Mouse (Mus musculus) urinary bladder, postnatal 25 days (tissue): ENCODE measurements around the gene Ccdc14.
"Not testable (repeated sequence)": the region's sequence is repeated elsewhere in the genome, so short reads cannot be mapped to it uniquely, and the experiment has no call there.

ENCODE experiments used
- DNase-seq: peaks from one replicate; pipeline ENCODE4 v3.0.0; 2022; ENCODE audit warnings: low spot score

Ccdc14 gene

GRCm38 (mm10) chr16:34690334-34691144 is at the start of gene Ccdc14:
Gene Ccdc14, plus strand, starts transcription at chr16:34690616.
- peak; percentile 81 for DNase-seq

GRCm38 (mm10) chr16:34643511-34644259 is 46.7 kb upstream of the Ccdc14 start:
- no peak for DNase-seq

GRCm38 (mm10) chr16:34649621-34650020 is 40.8 kb upstream of the Ccdc14 start, which contains the start of gene Ropn1:
Gene Ropn1, plus strand, starts transcription at chr16:34649921.
- no peak for DNase-seq

DNA sequence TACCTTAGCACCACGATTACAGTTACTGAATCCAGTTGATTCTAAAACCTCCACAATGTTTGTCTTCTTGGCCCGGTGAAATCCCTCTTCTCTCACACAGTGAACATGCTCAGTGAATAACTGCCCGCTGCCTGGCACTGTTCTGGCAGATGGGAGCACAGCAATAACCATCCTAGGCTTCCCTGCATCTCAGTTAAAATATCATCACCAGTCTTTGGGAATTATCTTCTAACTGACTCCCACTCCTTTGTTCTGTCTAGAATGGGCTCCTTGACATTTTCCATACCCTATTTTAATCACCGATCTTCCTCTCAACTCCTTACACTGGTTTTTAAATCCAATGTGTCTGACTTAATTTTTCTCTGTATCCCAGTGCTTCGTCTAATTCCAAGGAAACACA is 37.4 kb upstream of the Ccdc14 start:
- no peak for DNase-seq

- DNase-seq = not testable (repeated sequence)
Measured at GRCm38 (mm10) chr16:34657566-34657965, 32.9 kb upstream of the Ccdc14 start.

DNA sequence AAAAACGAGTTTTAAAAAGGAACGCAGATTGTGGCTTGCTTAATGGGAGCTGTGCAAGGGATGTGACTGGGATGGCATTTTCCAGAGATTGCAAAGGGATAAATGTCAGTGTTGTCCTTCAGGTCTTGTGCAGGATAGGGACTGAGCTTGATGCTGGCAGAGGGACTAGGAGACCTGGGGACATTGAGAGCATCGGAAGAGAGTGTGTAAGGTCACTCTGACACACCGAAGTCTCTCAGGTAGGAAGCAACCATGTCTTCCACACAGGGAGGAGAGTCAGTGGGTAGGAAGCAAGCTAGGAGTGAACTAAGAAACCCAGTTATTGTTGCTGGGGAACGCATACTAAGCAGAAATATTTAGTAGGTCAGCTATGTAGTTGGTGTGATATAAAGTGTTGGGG is 32.4 kb upstream of the Ccdc14 start:
- DNase-seq = no peak

- no peak for DNase-seq
Measured at GRCm38 (mm10) chr16:34658388-34658787, 32.0 kb upstream of the Ccdc14 start.

DNA sequence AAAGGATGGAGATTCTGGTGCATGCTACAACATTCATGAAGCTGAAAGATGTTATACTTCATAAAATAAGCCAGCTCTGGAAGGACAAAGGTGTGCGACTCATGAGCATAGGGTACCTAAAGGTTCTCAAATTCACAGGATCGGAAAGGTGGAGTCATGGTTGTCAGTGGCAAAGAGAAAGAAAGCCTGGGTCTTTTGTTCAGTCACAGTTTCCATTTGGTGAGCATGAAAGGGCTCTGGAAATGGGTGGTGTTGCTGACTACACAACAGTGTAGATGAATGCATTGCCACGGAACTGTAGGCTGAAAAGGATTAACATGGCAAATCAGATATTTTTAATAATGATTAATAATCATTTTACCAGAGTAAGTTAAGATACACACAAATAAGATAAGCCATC is 25.9 kb upstream of the Ccdc14 start:
- no peak for DNase-seq

GRCm38 (mm10) chr16:34667031-34667726 is 23.2 kb upstream of the Ccdc14 start:
- peak; percentile 67 for DNase-seq

DNA sequence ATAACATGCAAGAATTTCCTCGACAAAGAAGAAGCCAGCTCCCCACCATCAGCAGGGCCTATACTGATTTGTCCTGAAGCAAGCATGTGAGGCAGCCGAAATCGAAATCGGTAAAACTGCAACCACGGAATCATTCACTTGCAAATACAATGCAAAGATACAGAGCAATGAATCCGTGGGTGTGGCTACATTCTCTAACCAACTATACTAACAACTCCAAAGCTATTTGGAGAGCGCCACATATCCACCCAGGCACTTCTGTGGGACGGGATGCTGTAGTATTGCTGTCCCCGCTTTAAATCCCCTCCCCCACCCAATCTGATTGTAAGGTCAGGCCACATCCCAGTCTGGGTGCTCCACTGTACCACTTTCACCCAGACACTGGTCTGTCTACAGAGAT is 22.1 kb upstream of the Ccdc14 start:
- DNase-seq = no peak

- DNase-seq = no peak
Measured at GRCm38 (mm10) chr16:34671966-34672365, 18.4 kb upstream of the Ccdc14 start.

DNA sequence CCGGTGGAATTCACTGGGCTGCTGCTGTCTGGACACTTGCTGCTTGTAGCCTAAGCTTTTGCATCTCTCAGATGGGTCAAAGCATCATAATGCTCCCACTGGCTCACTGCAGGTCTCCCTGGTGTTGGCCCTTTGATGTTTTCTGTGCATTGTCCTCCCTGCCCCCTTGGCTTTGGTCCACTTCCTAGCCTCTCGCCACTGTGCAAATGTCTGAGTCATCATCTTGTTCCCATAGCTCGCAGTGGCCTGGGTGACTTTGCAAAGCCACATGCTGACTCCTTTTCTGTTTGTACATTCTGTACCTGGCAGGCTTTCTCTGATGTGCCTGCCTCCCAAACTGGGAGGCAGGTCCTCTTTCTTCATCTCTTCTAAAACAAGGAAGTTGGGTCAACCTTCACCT is 17.6 kb upstream of the Ccdc14 start:
- no peak for DNase-seq

- no peak for DNase-seq
Measured at GRCm38 (mm10) chr16:34674365-34674764, 16.1 kb upstream of the Ccdc14 start.

DNA sequence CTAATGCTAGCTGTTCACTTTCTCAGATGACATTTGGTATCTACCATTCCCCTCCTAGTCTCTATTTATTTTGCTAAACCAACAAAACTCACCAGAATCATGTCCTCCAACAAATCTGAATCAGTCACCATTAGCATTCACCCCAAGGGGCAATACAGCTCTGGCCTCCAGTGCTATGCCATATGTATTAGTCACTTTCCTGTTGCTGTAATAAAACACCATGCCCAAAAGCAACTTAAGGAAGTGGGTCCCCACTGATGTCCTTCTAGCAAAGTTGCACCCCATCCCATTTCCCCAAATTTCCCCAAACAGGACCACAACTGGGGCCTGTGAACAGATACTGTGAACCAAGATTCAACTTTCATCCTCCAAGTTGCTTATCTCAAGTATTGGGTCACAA is 8.6 kb upstream of the Ccdc14 start:
- DNase-seq = no peak

DNA sequence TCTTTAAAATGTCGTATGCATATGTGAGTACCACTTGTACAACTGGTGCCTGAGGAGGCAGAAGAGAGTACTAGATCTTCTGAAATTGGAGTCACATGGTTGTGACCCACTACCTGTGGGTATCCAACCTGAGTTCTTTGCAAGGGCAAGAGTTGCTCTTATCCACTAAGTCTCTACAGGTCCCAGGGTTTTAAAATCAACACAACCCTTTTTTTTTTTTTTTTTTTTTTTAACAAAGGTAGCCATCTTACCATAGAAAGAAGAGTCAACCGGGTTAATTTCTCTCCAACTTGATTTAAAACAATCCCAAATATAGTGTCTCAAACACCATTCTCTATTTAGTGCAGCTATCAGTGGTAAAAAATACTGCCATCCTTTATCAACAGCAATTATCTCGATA is 537 bp upstream of the Ccdc14 start:
- DNase-seq = no peak

DNA sequence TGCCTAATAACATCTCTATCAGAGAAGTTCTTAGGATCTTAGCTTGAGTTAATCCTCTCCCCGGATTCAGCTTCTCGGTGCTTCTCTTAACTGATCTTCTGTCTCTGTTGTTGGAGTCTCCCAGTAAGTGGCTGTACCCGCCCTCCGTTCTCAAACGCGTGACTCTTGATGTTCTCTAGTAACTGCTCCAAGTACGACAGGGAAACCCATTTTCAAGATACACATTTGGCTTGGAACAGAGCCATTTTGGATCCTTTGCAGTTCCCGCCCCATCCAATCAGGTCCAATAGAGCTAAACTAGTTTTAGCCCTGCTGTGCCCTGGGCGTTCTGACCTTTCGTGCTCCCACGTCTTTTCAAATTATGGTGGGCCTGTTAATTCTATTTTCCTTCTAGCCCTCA is 740 bp downstream of the Ccdc14 start:
- DNase-seq = no peak

DNA sequence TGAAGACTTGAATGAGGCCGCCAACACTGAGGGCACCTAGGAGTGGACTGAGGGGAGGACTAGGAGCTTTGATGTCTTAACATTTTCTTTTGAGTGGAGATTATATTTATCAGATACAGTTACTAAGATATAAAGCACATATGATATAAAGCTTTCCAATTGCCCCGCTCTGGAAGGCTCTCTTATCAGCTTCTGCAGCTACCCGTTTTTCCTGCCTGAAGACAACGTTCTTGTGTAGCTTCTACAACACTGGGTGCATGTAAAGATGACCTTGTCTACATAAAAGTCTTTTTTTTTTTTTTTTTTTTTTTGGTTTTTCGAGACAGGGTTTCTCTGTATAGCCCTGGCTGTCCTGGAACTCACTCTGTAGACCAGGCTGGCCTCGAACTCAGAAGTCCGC is 4.1 kb downstream of the Ccdc14 start:
- no peak for DNase-seq

DNA sequence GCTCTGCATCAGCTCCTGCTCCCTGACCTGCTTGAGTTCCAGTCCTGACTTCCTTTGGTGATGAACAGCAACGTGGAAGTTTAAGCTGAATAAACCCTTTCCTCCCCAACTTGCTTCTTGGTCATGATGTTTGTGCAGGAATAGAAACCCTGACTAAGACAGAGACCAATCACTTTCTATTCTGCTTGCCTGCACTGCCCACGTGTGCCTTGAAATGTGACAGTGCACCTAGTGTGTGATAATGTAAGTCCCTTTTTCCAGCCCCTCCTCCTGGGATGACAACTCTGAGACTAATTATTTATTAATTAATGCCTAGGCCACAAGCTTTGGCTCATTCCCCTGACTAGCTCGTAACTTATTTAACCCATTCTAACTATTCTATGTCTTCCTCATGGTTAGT is 8.3 kb downstream of the Ccdc14 start:
- DNase-seq = not testable (repeated sequence)

DNA sequence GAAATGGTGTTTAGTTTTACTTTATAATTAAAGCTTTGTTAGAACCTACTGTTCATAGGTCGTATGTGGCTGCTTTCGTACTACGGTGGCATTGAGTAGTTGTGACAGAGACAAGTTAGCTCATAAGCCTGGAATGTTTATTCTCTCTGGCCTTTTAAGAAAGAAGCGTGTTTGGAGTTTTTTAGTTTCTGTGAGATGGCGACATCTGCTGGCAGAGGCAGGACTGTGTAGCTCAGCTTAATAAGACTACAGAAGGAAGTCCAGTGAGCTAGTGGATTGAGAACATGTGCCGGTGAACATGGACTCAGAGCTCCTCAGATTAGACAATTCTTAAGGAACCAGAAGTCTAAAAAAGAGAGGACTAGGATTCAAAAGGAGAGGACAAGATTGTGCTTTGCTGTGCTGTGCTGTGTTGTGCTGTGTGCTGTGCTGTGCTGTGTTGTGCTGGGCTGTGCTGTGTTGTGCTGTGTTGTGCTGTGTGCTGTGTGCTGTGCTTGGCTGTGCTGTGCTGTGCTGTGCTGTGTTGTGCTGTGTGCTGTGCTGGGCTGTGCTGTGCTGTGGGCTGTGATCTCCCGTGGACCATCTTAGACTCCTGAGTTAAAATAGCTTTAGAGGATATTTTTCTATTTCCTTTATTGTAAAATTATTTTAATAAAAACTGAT is 9.9 kb downstream of the Ccdc14 start:
- DNase-seq = peak; percentile 65

GRCm38 (mm10) chr16:34700828-34701216 is 10.4 kb downstream of the Ccdc14 start:
- DNase-seq = no peak

DNA sequence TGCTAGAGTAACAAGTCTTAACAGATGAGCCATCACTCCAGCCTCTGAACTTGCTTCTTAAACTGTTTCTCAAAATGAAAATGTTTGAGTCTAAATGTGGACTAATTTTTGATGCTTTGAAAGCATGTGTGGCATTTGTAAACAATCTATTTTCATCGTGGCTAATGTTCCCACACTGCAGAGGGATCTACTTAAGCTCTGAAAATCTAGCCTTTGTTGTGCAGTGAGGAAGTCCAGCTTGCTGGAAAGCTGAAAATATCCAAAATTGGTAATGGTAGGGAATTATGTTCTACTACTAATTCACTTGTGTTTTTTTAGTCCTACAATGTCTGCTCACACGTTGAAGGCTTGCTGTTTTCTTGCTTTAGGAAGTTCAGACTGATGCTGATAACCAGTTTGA is 15.6 kb downstream of the Ccdc14 start:
- no peak for DNase-seq

GRCm38 (mm10) chr16:34706487-34706946 is 16.1 kb downstream of the Ccdc14 start:
- DNase-seq = no peak
